Mouse (Mus musculus): ENCODE data around the gene Mrps22. TPM values are rescaled to one million over a fixed set of nuclear protein-coding genes. Genes with fewer than 3 reads are reported as not detected.
A peak's percentile ranks its signal among the peaks of the same experiment; 100 is the strongest.

Mrps22 gene
- polyA plus RNA-seq (2015; fragmentation: Nextera tagmentation; extraction: Ambion mirVana) = 49.8 and 52.0 TPM in 2 replicates

- H3K4me1 ChIP-seq = peaks cover 13% of the 10 kb centered on the region
- H3K9me3 ChIP-seq = no peaks in the 10 kb centered on the region
- ATAC-seq (replicated peaks) = peak; percentile 93
- H3K9ac ChIP-seq = peak within 1 kb of the TSS; percentile 73
- peaks cover 7% of the 10 kb centered on the region; the same call in 1 of the 2 replicates for H3K36me3 ChIP-seq (replicated peaks)
- peak within 1 kb of the TSS; percentile 92 for H3K4me2 ChIP-seq
- under 1% methylated on average over 44 of the region's 44 CpGs for WGBS
- H3K27me3 ChIP-seq (replicated peaks) = no peaks in the 10 kb centered on the region
- peak within 1 kb of the TSS; percentile 90 for H3K4me3 ChIP-seq
- H3K27ac ChIP-seq = peak within 1 kb of the TSS; percentile 65
Observed at GRCm38 (mm10) chr9:98601156-98601836, at the start of gene Mrps22. Mrps22 (minus strand) TSS chr9:98601660.

GRCm38 (mm10) chr9:98650547-98650946, 49.1 kb upstream of the Mrps22 start:
- Histone ChIP-seq H3K27me3 (replicated peaks) (no peaks in the 10 kb centered on the region), H3K4me3 (no peak overlapping the region), H3K9ac (no peak overlapping the region), H3K27ac (no peak overlapping the region), H3K36me3 (replicated peaks) (no peaks in the 10 kb centered on the region), H3K4me2 (no peak overlapping the region), H3K4me1 (no peaks in the 10 kb centered on the region), H3K9me3 (no peaks in the 10 kb centered on the region)
- WGBS = 76% methylated on average over 8 of the region's 8 CpGs
- no peak for ATAC-seq (replicated peaks)

- ATAC-seq (replicated peaks) = no peak
- Histone ChIP-seq H3K4me3 (no peak overlapping the region), H3K27ac (no peak overlapping the region), H3K27me3 (replicated peaks) (no peaks in the 10 kb centered on the region), H3K9me3 (no peaks in the 10 kb centered on the region), H3K9ac (no peak overlapping the region), H3K36me3 (replicated peaks) (no peaks in the 10 kb centered on the region), H3K4me2 (no peak overlapping the region), H3K4me1 (no peaks in the 10 kb centered on the region)
- WGBS = 60% methylated on average over 12 of the region's 12 CpGs
Observed at GRCm38 (mm10) chr9:98647418-98647817, 46.0 kb upstream of the Mrps22 start.

- Histone ChIP-seq H3K9ac (no peak overlapping the region), H3K4me1 (no peaks in the 10 kb centered on the region), H3K27ac (no peak overlapping the region), H3K36me3 (replicated peaks) (no peaks in the 10 kb centered on the region), H3K27me3 (replicated peaks) (no peaks in the 10 kb centered on the region), H3K9me3 (no peaks in the 10 kb centered on the region), H3K4me3 (no peak overlapping the region), H3K4me2 (no peak overlapping the region)
- ATAC-seq (replicated peaks) = peak; percentile 65
- WGBS = 30% methylated on average over 4 of the region's 4 CpGs
Observed at GRCm38 (mm10) chr9:98645750-98646149, 44.3 kb upstream of the Mrps22 start.

GRCm38 (mm10) chr9:98642126-98642525, 40.7 kb upstream of the Mrps22 start:
- WGBS = 86% methylated on average over 6 of the region's 6 CpGs
- Histone ChIP-seq H3K27ac (no peak overlapping the region), H3K9ac (no peak overlapping the region), H3K9me3 (no peaks in the 10 kb centered on the region), H3K4me1 (no peaks in the 10 kb centered on the region), H3K27me3 (replicated peaks) (no peaks in the 10 kb centered on the region), H3K4me3 (no peak overlapping the region), H3K4me2 (no peak overlapping the region), H3K36me3 (replicated peaks) (no peaks in the 10 kb centered on the region)
- no peak for ATAC-seq (replicated peaks)

GRCm38 (mm10) chr9:98633287-98634162, 32.1 kb upstream of the Mrps22 start:
- no peak overlapping the region for H3K4me3 ChIP-seq
- H3K9me3 ChIP-seq = no peaks in the 10 kb centered on the region
- H3K4me1 ChIP-seq = peaks cover 5% of the 10 kb centered on the region; the same call in 1 of the 2 replicates
- H3K27ac ChIP-seq = no peak overlapping the region
- no peak overlapping the region for H3K4me2 ChIP-seq
- no peaks in the 10 kb centered on the region for H3K36me3 ChIP-seq (replicated peaks)
- H3K9ac ChIP-seq = no peak overlapping the region
- no peaks in the 10 kb centered on the region for H3K27me3 ChIP-seq (replicated peaks)
- WGBS = 69% methylated on average over 13 of the region's 13 CpGs
- ATAC-seq (replicated peaks) = no peak

- WGBS = 42% methylated on average over 3 of the region's 3 CpGs
- Histone ChIP-seq H3K9ac (no peak overlapping the region), H3K36me3 (replicated peaks) (no peaks in the 10 kb centered on the region), H3K27me3 (replicated peaks) (no peaks in the 10 kb centered on the region), H3K27ac (no peak overlapping the region), H3K4me3 (no peak overlapping the region), H3K4me1 (peaks cover 3% of the 10 kb centered on the region; the same call in 1 of the 2 replicates), H3K9me3 (no peaks in the 10 kb centered on the region), H3K4me2 (no peak overlapping the region)
- ATAC-seq (replicated peaks) = no peak
Observed at GRCm38 (mm10) chr9:98628480-98628879, 27.0 kb upstream of the Mrps22 start.

GRCm38 (mm10) chr9:98604896-98605295, 3.4 kb upstream of the Mrps22 start:
- H3K9me3 ChIP-seq = no peaks in the 10 kb centered on the region
- H3K4me3 ChIP-seq = no peak overlapping the region
- 79% methylated on average over 4 of the region's 4 CpGs for whole genome bisulfite sequencing
- no peaks in the 10 kb centered on the region for H3K27me3 ChIP-seq (replicated peaks)
- ATAC-seq (replicated peaks) = no peak
- no peak overlapping the region for H3K27ac ChIP-seq
- peaks cover 11% of the 10 kb centered on the region for H3K4me1 ChIP-seq
- no peaks in the 10 kb centered on the region for H3K36me3 ChIP-seq (replicated peaks)
- H3K4me2 ChIP-seq = no peak overlapping the region
- no peak overlapping the region for H3K9ac ChIP-seq

- peak; percentile 67 for ATAC-seq (replicated peaks)
- peaks cover 13% of the 10 kb centered on the region for H3K4me1 ChIP-seq
- H3K27ac ChIP-seq = no peak overlapping the region
- H3K9ac ChIP-seq = 0 out of 2 replicates have a peak overlapping the region, but pooled peaks have one; percentile 28
- H3K36me3 ChIP-seq (replicated peaks) = peaks cover 7% of the 10 kb centered on the region; the same call in 1 of the 2 replicates
- peak overlapping the region; percentile 92 for H3K4me2 ChIP-seq
- H3K27me3 ChIP-seq (replicated peaks) = no peaks in the 10 kb centered on the region
- H3K9me3 ChIP-seq = no peaks in the 10 kb centered on the region
- peak overlapping the region; percentile 90 for H3K4me3 ChIP-seq
- WGBS = 60% methylated on average over 11 of the region's 11 CpGs
Observed at GRCm38 (mm10) chr9:98601837-98602359, 438 bp upstream of the Mrps22 start.

GRCm38 (mm10) chr9:98600094-98600493, 1.4 kb downstream of the Mrps22 start:
- H3K27ac ChIP-seq = no peak overlapping the region
- 91% methylated on average over 6 of the region's 6 CpGs for WGBS
- H3K4me1 ChIP-seq = peaks cover 13% of the 10 kb centered on the region
- no peak overlapping the region for H3K9ac ChIP-seq
- H3K4me3 ChIP-seq = peak overlapping the region; percentile 90; the same call in 1 of the 2 replicates
- peaks cover 10% of the 10 kb centered on the region for H3K36me3 ChIP-seq (replicated peaks)
- no peaks in the 10 kb centered on the region for H3K9me3 ChIP-seq
- H3K27me3 ChIP-seq (replicated peaks) = no peaks in the 10 kb centered on the region
- H3K4me2 ChIP-seq = no peak overlapping the region
- ATAC-seq (replicated peaks) = no peak

GRCm38 (mm10) chr9:98583852-98584251, 17.6 kb downstream of the Mrps22 start:
- H3K27me3 ChIP-seq (replicated peaks) = no peaks in the 10 kb centered on the region
- no peak overlapping the region for H3K9ac ChIP-seq
- WGBS = 94% methylated on average over 4 of the region's 4 CpGs
- no peak overlapping the region for H3K4me3 ChIP-seq
- no peaks in the 10 kb centered on the region for H3K4me1 ChIP-seq
- no peak overlapping the region for H3K4me2 ChIP-seq
- H3K27ac ChIP-seq = no peak overlapping the region
- H3K9me3 ChIP-seq = no peaks in the 10 kb centered on the region
- ATAC-seq (replicated peaks) = no peak
- peaks cover 78% of the 10 kb centered on the region for H3K36me3 ChIP-seq (replicated peaks)
